Mouse (Mus musculus) hematopoietic stem cell, adult 5-6 weeks (primary cell): ENCODE measurements around the gene H2-Q7. TPM values are rescaled to one million over a fixed set of nuclear protein-coding genes. Genes with fewer than 3 reads are reported as not detected.
A peak's percentile ranks its signal among the peaks of the same experiment; 100 is the strongest.
"Not testable (repeated sequence)": the region's sequence is repeated elsewhere in the genome, so short reads cannot be mapped to it uniquely, and the experiment has no call there.

ENCODE experiments used
- ATAC-seq, 2 experiments: fragments of 125-278 bp in 1 of 2; replicated peaks in 1 of 2; 2 replicates each; pipeline ENCODE4 v1.8.0; 2016 to 2017; ENCODE audit warnings: inconsistent platforms in 2 of 2, mild to moderate bottlenecking in 2 of 2, moderate number of reproducible peaks in 2 of 2, low read depth in 1 of 2, moderate TSS enrichment in 1 of 2; ENCODE audit not compliant: low FRiP score in 2 of 2, poor library complexity in 2 of 2, severe bottlenecking in 2 of 2, insufficient read depth in 1 of 2, low TSS enrichment in 1 of 2
- total RNA-seq: library from RNA; stranded (forward); fragments of 172-1452, 232-1000 nt; gene quantifications from 2 replicates; pipeline ENCODE4 v1.2.3, GENCODE M21; 2017

The H2-Q7 gene
- total RNA-seq, 1 experiment from 2014 or later = 169 TPM

DNA sequence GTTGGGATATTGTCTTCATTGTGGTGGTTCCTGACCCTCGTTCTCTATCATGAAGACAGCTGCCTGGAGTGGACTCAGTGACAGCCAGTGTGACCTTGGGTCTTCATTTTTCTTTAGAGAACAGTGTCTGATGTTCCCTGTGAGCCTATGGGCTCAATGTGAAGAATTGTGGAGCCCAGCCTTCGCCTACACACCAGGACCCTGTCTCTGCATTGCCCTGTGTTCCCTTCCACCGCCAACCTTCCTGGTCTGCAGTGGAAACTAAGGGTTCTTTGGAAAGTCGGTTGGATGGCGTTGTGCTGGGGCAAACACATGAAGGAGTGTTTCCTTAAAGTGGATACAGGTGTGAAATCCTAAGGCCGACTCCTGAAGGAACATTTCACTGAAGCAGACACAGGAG, 10.1 kb upstream of the H2-Q7 start:
- not testable (repeated sequence) for ATAC-seq

DNA sequence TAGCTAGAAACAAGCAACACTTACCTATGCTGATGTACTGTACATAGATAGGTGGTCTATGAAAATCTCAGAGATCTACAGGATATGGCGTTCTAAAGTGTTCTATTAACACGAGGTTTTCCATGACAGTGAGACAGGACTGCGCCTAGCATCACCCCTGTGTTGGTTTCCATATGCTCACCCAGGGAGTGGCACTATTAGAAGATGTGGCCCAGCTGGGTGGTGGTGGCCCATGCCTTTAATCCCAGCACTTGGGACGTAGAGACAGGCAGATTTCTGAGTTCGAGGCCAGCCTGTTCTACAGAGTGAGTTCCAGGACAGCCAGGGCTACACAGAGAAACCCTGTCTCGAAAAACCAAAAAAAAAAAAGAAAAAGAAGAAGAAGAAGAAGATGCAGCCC, 8.3 kb upstream of the H2-Q7 start:
- not testable (repeated sequence) for ATAC-seq

DNA sequence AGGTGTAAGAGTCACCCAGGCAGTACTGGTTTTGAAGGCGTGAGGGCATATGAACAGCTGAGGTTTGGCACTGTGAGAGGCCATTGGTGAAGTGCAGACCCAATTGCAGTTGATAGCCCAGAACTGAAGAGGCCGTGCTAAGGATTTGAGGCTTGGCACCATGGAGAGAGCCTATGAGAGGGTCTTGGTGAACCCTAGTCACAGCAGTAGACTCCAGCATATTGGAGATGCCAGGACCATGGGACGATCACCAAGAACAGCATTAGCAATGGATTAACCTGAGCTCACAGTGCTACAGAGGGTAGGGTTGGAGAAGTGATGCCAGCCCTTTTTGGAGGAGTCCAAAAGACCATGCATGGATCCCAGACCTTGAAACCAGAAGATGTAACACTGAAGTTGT, 6.8 kb upstream of the H2-Q7 start:
- ATAC-seq = not testable (repeated sequence)

DNA sequence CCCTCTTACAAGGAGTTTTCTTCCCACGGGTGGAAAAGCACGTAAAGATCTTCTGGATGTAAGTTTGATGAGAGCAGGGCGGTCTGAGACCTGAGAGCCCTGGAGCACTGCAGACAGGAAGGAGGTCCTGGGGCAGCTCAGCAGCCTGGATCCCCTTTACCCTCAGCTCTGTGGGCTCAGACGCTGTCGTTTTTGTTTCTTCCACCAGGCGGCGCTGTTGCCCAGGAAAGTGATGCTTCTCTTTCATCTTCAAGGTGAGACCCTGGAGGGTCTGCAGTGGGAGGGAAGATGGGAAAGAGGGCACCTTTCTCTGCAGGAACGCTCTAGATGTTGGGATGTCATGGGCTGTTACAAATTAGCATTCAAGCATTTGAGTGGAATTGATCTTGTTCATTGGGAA, 4.1 kb upstream of the H2-Q7 start:
- ATAC-seq = 0 out of 4 replicates have a peak, but pooled peaks of 1 of the 2 experiments have one; percentile 24

DNA sequence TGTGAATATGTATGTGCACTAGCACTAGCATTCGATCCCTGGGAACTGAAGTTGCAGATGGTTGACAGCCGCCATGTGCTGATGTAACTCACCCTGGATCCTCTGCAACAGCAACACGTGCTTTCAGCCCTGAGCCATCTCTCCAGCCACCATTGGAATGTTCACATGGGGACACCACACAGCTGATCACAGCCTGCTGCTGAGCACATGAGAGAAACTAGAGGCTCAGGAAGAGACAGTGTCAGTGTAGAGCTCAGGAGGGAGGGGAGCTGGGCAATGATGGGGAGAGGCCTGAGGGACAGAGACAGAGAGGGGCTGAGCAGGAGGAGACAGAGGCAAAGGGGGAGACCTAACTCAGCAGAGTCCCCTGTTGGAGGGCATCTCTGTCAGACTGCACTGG, 3.4 kb upstream of the H2-Q7 start:
- not testable (repeated sequence) for ATAC-seq

DNA sequence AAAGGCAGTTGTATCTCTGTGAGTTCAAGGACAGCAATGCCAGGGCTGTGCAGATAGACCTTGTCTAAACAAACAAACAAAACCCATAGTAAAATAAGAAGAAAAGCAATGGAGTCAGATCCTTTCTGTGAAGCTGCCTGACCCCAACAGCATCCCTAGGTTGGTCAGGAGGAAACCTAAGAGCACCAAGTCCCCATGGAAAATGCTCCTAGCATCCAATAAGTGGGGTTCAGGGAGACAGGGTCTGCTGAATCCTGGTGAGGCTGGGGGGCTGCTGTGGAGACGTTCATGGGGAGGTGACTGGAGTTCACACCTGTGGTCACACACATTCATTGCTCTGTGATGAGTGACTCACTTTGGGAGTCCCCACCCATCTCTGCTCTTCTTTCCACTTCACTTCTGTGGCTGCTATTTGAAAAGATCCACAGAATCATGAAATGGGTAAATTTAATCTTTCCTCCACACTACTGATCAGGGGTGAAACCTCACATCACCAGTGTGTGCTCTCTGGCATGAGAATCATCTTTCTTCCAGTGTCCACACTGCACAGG, 1.5 kb upstream of the H2-Q7 start:
- not testable (repeated sequence) for ATAC-seq

DNA sequence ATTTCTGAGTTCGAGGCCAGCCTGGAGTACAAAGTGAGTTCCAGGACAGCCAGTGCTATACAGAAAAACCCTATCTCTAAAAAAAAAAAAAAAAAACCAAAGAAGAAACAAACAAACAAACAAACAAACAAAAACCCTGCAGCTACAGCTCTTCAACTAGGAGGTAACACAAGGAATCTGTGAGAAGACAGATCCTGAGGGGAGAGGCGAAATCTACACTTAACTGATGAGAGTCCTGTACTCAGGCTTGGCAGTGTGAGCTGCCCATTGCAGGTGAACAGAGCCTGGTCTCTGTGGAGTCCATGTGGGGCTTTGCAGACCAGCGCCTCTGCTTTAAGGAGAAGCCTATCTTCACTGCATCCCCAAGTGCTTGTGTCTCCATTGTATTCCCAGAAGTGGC, 560 bp upstream of the H2-Q7 start:
- ATAC-seq = not testable (repeated sequence)

DNA sequence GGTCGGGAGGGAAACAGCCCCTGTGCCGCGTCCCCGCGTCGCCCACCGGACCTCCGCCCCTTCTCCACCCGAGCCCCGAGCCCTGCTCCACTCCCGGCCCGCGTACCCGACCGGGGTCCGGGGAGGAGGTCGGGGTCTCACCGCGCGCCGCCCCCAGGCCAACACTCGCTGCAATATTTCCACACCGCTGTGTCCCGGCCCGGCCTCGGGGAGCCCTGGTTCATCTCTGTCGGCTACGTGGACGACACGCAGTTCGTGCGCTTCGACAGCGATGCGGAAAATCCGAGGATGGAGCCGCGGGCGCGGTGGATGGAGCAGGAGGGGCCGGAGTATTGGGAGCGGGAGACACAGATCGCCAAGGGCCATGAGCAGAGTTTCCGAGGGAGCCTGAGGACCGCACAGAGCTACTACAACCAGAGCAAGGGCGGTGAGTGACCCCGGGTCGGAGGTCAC, 366 bp downstream of the H2-Q7 start:
- not testable (repeated sequence) for ATAC-seq

DNA sequence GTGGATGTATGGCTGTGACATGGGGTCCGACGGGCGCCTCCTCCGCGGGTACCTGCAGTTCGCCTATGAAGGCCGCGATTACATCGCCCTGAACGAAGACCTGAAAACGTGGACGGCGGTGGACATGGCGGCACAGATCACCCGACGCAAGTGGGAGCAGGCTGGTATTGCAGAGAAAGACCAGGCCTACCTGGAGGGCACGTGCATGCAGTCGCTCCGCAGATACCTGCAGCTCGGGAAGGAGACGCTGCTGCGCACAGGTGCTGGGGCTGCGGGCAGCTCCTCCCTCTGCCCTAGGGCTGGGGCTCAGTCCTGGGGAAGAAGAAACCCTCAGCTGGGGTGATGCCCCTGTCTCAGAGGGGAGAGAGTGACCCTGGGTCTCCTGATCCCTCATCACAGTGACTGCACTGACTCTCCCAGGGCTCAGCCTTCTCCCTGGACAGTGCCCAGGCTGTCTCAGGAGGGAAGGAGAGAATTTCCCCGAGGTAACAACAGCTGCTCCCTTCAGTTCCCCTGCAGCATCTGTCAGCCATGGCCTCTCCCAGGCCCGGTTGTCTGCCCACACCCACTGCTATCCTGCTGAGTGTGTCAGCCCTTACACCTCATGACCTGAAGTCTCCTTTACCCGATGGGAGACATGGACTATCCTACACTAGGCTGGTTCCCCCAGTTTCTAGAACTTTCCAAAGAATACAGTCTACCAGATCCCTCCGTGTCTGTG, 1.1 kb downstream of the H2-Q7 start:
- ATAC-seq = not testable (repeated sequence)

DNA sequence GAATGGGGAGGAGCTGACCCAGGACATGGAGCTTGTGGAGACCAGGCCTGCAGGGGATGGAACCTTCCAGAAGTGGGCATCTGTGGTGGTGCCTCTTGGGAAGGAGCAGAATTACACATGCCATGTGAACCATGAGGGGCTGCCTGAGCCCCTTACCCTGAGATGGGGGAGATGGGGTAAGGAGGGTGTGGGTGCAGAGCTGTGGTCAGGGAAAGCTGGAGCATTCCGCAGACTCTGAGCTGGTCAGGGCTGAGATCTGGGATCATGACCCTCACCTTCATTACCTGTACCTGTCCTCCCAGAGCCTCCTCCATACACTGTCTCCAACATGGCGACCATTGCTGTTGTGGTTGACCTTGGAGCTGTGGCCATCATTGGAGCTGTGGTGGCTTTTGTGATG, 3.4 kb downstream of the H2-Q7 start:
- ATAC-seq = not testable (repeated sequence)

DNA sequence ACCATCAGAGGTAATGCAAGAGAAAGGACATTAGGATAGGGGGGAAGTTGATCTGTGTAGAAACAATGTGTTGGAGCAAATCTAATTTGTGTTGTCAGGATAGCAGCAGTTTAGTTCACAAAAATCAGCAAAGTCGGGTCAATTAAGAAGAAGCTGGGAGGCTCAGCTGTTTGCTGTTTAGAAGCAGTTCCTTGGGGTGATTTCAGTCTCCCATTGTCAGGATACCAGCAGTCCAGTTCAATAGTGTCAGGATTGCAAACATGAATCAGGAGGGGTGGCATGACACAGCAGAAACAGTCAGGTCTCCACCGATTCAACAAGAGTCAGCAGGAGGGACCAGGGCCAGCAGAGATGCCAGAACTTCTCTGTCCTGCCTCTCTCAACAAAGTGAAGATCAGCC, 5.6 kb downstream of the H2-Q7 start:
- not testable (repeated sequence) for ATAC-seq

DNA sequence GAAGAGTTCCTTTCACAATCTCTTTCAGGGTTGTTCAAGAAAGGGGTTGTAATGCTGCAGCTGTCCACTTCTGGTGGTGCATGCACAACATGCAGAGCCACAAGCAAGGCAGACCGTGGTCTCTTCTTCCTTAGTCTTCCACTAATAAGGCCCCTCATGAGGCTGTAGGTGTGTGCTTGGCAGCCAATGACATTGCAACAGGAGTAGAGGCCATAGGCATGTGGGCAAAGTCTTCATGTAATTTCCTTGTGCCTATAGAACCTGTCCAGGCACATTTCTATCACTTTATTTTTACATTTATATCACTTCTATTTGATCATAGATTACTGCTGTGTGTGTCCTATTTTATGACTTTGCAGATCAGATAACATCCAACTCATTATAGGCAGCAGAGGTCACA, 19.3 kb downstream of the H2-Q7 start:
- not testable (repeated sequence) for ATAC-seq

DNA sequence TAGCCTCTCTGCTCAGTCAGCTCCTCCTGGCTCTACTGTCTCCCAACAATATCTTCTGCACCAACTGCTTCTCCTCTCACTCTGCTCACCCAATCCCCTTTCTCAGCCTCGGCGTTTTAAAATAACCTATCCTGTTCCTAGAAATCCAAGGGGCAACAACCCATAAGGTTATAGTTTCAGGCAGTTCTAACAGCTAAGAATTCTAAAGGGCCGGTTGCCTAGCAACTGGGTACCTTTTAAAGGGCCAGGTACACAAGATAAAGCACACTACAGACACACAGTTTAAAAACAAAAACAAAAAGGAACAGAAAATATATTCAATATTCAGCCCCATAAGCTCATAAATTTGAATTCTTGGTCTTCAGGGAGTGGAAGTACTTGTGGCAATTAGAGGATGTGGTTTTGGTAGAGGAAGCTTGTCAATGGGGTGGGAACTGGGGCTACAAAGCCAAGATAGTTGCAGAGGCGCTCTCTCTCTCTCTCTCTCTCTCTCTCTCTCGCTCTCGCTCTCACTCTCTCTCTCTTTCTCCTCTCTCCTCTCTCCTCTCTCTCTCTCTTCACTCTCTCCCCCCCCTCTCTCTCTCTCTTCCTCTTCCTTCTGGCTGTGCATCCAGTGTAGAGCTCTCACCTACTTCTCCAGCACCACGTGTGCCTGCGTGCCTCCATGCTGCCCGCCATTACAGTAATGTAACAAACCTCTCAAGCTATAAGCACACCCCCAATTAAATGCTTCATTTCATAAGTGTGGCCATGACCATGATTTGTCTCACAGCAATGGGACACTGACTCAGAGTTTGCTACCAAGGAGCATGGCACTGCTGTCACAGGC, 21.8 kb downstream of the H2-Q7 start:
- peak; percentile 86 to 87 for ATAC-seq

DNA sequence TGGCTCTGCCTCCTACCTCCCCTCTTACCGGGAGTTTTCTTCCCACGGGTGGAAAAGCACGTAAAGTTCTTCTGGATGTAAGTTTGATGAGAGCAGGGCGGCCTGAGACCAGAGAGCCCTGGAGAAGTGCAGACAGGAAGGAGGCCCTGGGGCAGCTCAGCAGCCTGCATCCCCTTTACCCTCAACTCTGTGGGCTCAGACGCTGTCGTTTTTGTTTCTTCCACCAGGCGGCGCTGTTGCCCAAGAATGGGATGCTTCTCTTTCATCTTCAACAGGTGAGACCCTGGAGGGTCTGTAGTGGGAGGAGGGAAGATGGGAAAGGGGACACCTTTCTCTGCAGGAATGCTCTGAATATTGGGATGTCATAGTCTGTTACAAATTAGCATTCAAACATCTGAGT, 26.7 kb downstream of the H2-Q7 start:
- ATAC-seq = 0 out of 4 replicates have a peak, but pooled peaks of 1 of the 2 experiments have one; percentile 47

DNA sequence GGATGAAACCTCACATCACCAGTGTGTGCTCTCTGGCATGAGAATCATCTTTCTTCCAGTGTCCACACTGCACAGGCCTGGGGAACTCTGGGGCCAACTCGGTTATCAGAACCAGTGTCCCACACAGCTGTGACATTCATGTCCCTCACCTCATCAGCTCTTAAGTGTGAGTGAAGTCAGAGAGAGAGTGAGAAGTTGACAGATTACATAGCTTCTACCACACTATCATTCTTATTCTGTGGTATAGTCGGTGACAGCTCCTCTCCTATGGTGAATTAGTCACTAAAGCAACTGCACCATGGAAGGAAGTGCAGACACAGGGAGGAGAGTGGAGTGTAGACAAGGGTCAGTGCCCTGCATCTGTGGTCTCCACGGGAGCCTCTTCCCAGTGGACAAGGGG, 30.0 kb downstream of the H2-Q7 start:
- ATAC-seq = not testable (repeated sequence)

DNA sequence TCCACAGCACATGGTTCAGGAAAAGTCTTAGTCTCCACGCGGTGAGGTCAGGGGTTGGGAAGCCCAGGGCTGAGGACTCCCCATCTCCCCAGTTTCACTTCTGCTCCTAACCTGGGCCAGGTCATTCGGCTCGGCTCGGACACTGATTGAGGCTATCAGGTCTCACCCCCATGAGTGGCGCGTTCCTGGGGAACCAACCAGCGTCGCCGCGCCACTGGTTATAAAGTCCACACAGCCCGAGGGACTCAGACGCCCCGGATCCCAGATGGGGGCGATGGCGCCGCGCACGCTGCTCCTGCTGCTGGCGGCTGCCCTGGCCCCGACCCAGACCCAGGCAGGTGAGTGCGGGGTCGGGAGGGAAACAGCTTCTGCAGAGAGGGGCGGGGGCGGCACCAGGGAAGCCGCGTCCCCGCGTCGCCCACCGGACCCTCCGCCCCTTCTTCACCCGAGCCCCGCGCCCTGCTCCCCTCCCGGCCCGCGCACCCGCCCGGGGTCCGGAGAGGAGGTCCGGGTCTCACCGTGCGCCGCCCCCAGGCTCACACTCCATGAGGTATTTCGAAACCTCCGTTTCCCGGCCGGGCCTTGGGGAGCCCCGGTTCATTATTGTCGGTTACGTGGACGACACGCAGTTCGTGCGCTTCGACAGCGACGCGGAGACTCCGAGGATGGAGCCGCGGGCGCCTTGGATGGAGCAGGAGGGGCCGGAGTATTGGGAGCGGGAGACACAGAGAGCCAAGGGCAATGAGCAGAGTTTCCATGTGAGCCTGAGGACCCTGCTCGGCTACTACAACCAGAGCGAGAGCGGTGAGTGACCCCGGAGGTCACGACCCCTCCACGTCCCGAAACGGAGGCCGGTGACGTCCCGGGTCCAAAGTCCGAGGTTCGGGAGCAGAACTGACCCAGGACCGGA, 31.1 kb downstream of the H2-Q7 start, which contains the start of gene H2-Q10:
Gene H2-Q10, plus strand, starts transcription at position 248 of the 910 bp plus-strand sequence.
- no peak for ATAC-seq

DNA sequence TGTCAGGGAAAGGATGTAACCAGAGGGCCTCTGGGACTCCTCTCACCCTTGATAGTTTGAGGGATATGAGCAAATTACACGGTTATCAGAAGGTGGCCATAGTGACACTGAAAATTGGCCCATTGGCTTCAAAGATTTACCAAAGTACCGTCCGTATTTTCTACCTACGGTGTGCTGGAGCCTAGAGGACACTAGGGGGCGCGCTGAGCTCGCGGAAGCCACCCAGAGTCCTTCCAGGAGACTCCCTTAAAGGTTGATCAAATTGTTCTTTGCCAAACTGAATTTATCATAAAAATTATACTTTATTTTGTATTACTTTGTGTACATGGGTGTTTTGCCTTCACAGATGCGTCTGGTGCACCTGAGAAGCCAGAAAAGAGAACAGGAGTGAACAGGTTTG, 45.1 kb downstream of the H2-Q7 start:
- peak; percentile 72 to 73; a peak in 2 of 4 replicates for ATAC-seq
